Mouse (Mus musculus) G1E (cell line): ENCODE results near the gene Sik3. TPM values are rescaled to one million over a fixed set of nuclear protein-coding genes. Genes with fewer than 3 reads are reported as not detected.

Source experiments
- ATAC-seq: 2 replicates; pipeline ENCODE4 v1.8.0; 2016; ENCODE audit warnings: mild to moderate bottlenecking; ENCODE audit not compliant: insufficient number of reproducible peaks, poor library complexity, low FRiP score, severe bottlenecking; ENCODE audit errors: extremely low read depth
- DNase-seq: peaks from one replicate; pipeline ENCODE4 v3.0.0; 2012; ENCODE audit warnings: low spot score
- H3K27me3 ChIP-seq: 2 replicates; pipeline ENCODE4 v1.6.1; 2012; ENCODE audit warnings: mild to moderate bottlenecking, low read length, inconsistent platforms; ENCODE audit not compliant: insufficient read depth
- H3K36me3 ChIP-seq: replicated peaks from 2 replicates; pipeline ENCODE3; 2012; ENCODE audit warnings: mild to moderate bottlenecking, inconsistent platforms
- H3K4me1 ChIP-seq: 2 replicates; pipeline ENCODE4 v1.6.1; 2012; ENCODE audit warnings: low read depth, low read length, inconsistent platforms, mixed read lengths; ENCODE audit not compliant: insufficient read depth
- H3K4me3 ChIP-seq: 2 replicates; pipeline ENCODE4 v1.5.1; 2012; ENCODE audit warnings: low read depth, mild to moderate bottlenecking, inconsistent platforms, low read length, moderate library complexity, mixed read lengths
- H3K9me3 ChIP-seq: replicated peaks from 2 replicates; pipeline ENCODE4 v1.6.1; 2012; ENCODE audit warnings: inconsistent platforms
- CTCF ChIP-seq: IDR thresholded peaks from 2 replicates; pipeline ENCODE4 v1.5.1; 2012; ENCODE audit warnings: low read depth, low read length, inconsistent platforms, mixed read lengths
- GATA1 ChIP-seq: IDR thresholded peaks from 2 replicates; pipeline ENCODE4 v1.6.1; 2012; ENCODE audit warnings: borderline replicate concordance, low read length, inconsistent platforms, mixed read lengths
- GATA2 ChIP-seq: IDR thresholded peaks from 2 replicates; pipeline ENCODE4 v1.6.1; 2012; ENCODE audit warnings: low read depth, low read length, inconsistent platforms, borderline replicate concordance
- POLR2AphosphoS5 ChIP-seq: IDR thresholded peaks from 2 replicates; pipeline ENCODE4 v1.6.1; 2012; ENCODE audit warnings: low read depth, low read length, inconsistent platforms; ENCODE audit not compliant: insufficient replicate concordance
- TAL1 ChIP-seq: conservative IDR thresholded peaks from 2 replicates; pipeline ENCODE4 v1.6.1; 2012; ENCODE audit warnings: low read depth, low read length, inconsistent platforms, mixed read lengths
- polyA plus RNA-seq: library from polyadenylated mRNA; stranded (reverse); fragments of >175 nt; gene quantifications from 2 replicates; pipeline ENCODE4 v1.2.3, GENCODE M21; 2012
- total RNA-seq, 2 experiments: library from RNA; stranded (forward) in 1 of 2; stranded (reverse) in 1 of 2; fragments of 200-1000 nt in 1 of 2; fragments of >200 nt in 1 of 2; fragmentation: Nextera tagmentation in 1 of 2; gene quantifications; 2 replicates each; pipeline ENCODE4 v1.2.3; 2014 to 2017

Gene Sik3
- total and polyA plus RNA-seq, 3 experiments = 30.5 to 99.0 (median 49.1) TPM

DNA sequence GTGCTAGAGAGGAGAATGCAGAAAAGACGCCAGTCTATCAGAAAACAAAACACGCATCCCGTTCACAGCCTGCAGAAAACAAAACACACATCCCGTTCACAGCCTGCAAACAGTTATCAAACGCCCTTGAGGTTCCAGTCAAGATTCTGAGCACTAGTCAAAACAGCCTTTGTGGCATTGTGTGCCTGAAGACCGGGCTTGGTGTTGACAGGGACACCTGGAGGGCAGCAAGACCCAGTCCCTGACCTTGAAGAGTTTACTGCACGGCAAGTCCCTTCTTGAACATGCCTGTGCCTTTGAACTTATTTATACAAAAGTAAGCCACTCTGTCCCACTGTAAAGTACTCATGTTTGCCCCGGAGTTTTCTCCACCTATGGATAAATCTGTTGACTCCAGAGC, 231.0 kb downstream of the Sik3 start:
- TF ChIP-seq TAL1 (no peak), CTCF (no peak), GATA2 (no peak), GATA1 (no peak), POLR2AphosphoS5 (no peak)
- peaks cover 39% of the 10 kb centered on the region for H3K4me1 ChIP-seq
- H3K9me3 ChIP-seq = no peaks in the 10 kb centered on the region
- no peak for DNase-seq
- ATAC-seq = no peak
- H3K4me3 ChIP-seq = no peak overlapping the region
- H3K27me3 ChIP-seq = peaks cover 60% of the 10 kb centered on the region
- no peaks in the 10 kb centered on the region for H3K36me3 ChIP-seq

GRCm38 (mm10) chr9:46246752-46247324, 234.2 kb downstream of the Sik3 start:
- H3K27me3 ChIP-seq = peaks cover 43% of the 10 kb centered on the region
- H3K4me1 ChIP-seq = peaks cover 26% of the 10 kb centered on the region
- no peak for ATAC-seq
- TF ChIP-seq GATA1 (no peak), CTCF (peak; percentile 39; the same call in 1 of the 2 replicates)
- peak; percentile 63 for DNase-seq
- H3K4me3 ChIP-seq = no peak overlapping the region
- no peaks in the 10 kb centered on the region for H3K36me3 ChIP-seq
- H3K9me3 ChIP-seq = no peaks in the 10 kb centered on the region

DNA sequence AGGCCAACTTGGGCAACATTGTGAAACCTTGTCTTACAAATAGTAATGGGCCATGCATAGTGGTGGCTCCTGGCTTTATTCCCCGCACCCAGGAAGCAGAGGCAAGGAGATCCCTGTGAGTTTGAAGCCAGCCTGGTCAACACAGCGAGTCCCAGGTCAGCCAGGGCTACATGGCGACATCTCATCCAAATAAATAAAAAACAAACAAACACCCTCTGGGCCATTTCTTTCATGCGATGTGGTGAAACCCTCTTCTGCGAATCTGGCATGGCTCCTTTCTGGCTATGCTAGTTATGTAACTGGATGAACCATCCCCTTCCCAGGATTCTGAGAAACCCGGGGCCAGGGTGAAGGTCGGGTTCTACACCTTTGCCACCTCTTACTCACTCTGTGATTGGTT, 243.6 kb downstream of the Sik3 start:
- H3K4me1 ChIP-seq = peaks cover 3% of the 10 kb centered on the region; the same call in 1 of the 2 replicates
- H3K27me3 ChIP-seq = peaks cover 64% of the 10 kb centered on the region
- no peak overlapping the region for H3K4me3 ChIP-seq
- no peak for TF ChIP-seq TAL1
- TF ChIP-seq GATA1 = no peak
- no peak for TF ChIP-seq GATA2
- TF ChIP-seq CTCF = no peak
- no peaks in the 10 kb centered on the region for H3K36me3 ChIP-seq
- DNase-seq (no peak), ATAC-seq (no peak)
- no peaks in the 10 kb centered on the region for H3K9me3 ChIP-seq

- H3K9me3 ChIP-seq = no peaks in the 10 kb centered on the region
- no peaks in the 10 kb centered on the region for H3K36me3 ChIP-seq
- no peak for TF ChIP-seq CTCF
- TF ChIP-seq GATA2 = no peak
- DNase-seq (no peak), ATAC-seq (no peak)
- H3K4me3 ChIP-seq = no peak overlapping the region
- H3K4me1 ChIP-seq = peaks cover 3% of the 10 kb centered on the region; the same call in 1 of the 2 replicates
- peaks cover 64% of the 10 kb centered on the region for H3K27me3 ChIP-seq
Observed at GRCm38 (mm10) chr9:46256658-46257385, 244.2 kb downstream of the Sik3 start.

- DNase-seq (no peak), ATAC-seq (no peak)
- no peaks in the 10 kb centered on the region for H3K9me3 ChIP-seq
- H3K4me1 ChIP-seq = peaks cover 3% of the 10 kb centered on the region; the same call in 1 of the 2 replicates
- peaks cover 66% of the 10 kb centered on the region for H3K27me3 ChIP-seq
- TF ChIP-seq GATA2 (no peak), CTCF (no peak), TAL1 (no peak), POLR2AphosphoS5 (no peak), GATA1 (no peak)
- H3K36me3 ChIP-seq = no peaks in the 10 kb centered on the region
- H3K4me3 ChIP-seq = no peak overlapping the region
Observed at GRCm38 (mm10) chr9:46257546-46257945, 244.9 kb downstream of the Sik3 start.

- Histone ChIP-seq H3K9me3 (no peaks in the 10 kb centered on the region), H3K4me3 (no peak overlapping the region), H3K4me1 (peaks cover 3% of the 10 kb centered on the region; the same call in 1 of the 2 replicates), H3K36me3 (no peaks in the 10 kb centered on the region), H3K27me3 (peaks cover 60% of the 10 kb centered on the region)
- no peak for TF ChIP-seq GATA2
- TF ChIP-seq TAL1 = no peak
- TF ChIP-seq CTCF = no peak
- TF ChIP-seq GATA1 = no peak
- TF ChIP-seq POLR2AphosphoS5 = no peak
- DNase-seq (no peak), ATAC-seq (no peak)
Observed at GRCm38 (mm10) chr9:46259111-46259510, 246.5 kb downstream of the Sik3 start.

GRCm38 (mm10) chr9:46261131-46261530, 248.5 kb downstream of the Sik3 start:
- DNase-seq = no peak
- Histone ChIP-seq H3K36me3 (no peaks in the 10 kb centered on the region), H3K27me3 (peaks cover 59% of the 10 kb centered on the region), H3K4me3 (no peak overlapping the region), H3K4me1 (peaks cover 3% of the 10 kb centered on the region; the same call in 1 of the 2 replicates), H3K9me3 (no peaks in the 10 kb centered on the region)
- TF ChIP-seq GATA1 (no peak), GATA2 (no peak), TAL1 (no peak), POLR2AphosphoS5 (no peak), CTCF (no peak)
- no peak for ATAC-seq
